Mouse (Mus musculus) hindbrain, postnatal 0 days (tissue): ENCODE results near the gene Plac1. TPM values are rescaled to one million over a fixed set of nuclear protein-coding genes. Genes with fewer than 3 reads are reported as not detected.

ENCODE experiments used
- ATAC-seq: fragments of 200-750 bp; cut with Nextera tagmentation; 2 replicates; pipeline ENCODE4 v1.8.0; 2017; ENCODE audit warnings: mild to moderate bottlenecking, moderate TSS enrichment, moderate library complexity
- DNase-seq: peaks from one replicate; pipeline ENCODE4 v3.0.0-alpha.2; 2015; ENCODE audit warnings: low spot score
- H3K27ac ChIP-seq: fragments of 300-500 bp; sonication (generic); 2 replicates; pipeline ENCODE4 v1.5.1; 2014; ENCODE audit warnings: mild to moderate bottlenecking
- H3K27me3 ChIP-seq: fragments of 300-500 bp; sonication (generic); 2 replicates; pipeline ENCODE4 v1.6.1; 2014; ENCODE audit warnings: low read length, mixed read lengths; ENCODE audit not compliant: insufficient read depth
- H3K36me3 ChIP-seq: fragments of 300-500 bp; sonication (generic); 2 replicates; pipeline ENCODE4 v1.6.1; 2014; ENCODE audit warnings: low read length, mixed read lengths; ENCODE audit not compliant: insufficient read depth
- H3K4me1 ChIP-seq: fragments of 300-500 bp; sonication (generic); 2 replicates; pipeline ENCODE4 v1.6.1; 2014; ENCODE audit warnings: antibody characterized with exemption, low read length, mixed read lengths; ENCODE audit not compliant: insufficient read depth
- H3K4me2 ChIP-seq: fragments of 300-500 bp; sonication (generic); 2 replicates; pipeline ENCODE4 v1.6.1; 2014; ENCODE audit warnings: low read depth, mild to moderate bottlenecking, low read length, moderate library complexity, mixed read lengths
- H3K4me3 ChIP-seq: fragments of 300-500 bp; sonication (generic); 2 replicates; pipeline ENCODE4 v1.5.1; 2014; ENCODE audit warnings: low read length
- H3K9ac ChIP-seq: fragments of 300-500 bp; sonication (generic); replicated peaks from 2 replicates; pipeline ENCODE4 v1.6.1; 2014; ENCODE audit warnings: mild to moderate bottlenecking, low read length, moderate library complexity, mixed read lengths
- H3K9me3 ChIP-seq: fragments of 300-500 bp; sonication (generic); 2 replicates; pipeline ENCODE4 v1.6.1; 2016; ENCODE audit warnings: low read length, mixed read lengths
- CTCF ChIP-seq: IDR thresholded peaks from 2 replicates; pipeline ENCODE4 v1.5.1; 2016; ENCODE audit warnings: antibody characterized with exemption, control low read depth, low read depth
- WGBS: fragments of 180-500 bp; shearing (Covaris S2); extraction: QIAGEN DNeasy Blood & Tissue Kit; methylation state at CpG from one replicate; pipeline ENCODE4 v1.1.7; 2014; 5-methylcytosine and 5-hydroxymethylcytosine counted together
- polyA plus RNA-seq: library from polyadenylated mRNA; unstranded; fragments of >200 nt; fragmentation: Nextera tagmentation; extraction: Ambion mirVana; gene quantifications from 2 replicates; pipeline ENCODE4 v1.2.1, GENCODE M21; 2015
- total RNA-seq: library from RNA; depleted of rRNA; stranded (reverse); fragments of >200 nt; gene quantifications from 2 replicates; pipeline ENCODE4 v1.2.3, GENCODE M21; 2014

Gene Plac1
- total and polyA plus RNA-seq, 2 experiments from 2014 or later: not detected

DNA sequence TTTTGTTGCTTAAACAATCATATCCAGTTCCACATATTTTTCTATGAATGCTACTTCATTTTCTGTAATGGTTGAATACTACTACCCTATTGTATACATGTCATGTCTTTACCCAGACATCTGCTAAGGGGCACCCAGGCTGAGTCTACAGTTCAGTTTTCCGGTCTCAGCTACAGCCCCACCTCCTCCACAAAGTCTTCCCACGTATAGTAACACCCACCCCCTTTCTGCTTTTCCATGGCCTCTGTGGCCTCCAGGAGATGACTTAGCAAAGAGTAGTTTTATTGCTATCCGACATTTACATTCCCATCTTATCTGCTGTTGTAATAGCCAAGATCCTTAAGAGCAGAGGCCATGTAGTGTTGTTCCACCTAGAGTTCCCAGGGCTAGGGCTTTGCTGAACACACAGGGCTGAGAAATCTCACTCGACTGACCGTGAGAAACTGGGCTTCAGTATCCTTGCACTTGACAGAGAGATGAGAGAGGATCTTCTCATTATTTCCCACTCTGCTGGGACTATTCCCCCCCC is 93.5 kb downstream of the Plac1 start:
- H3K4me2 ChIP-seq: no peak overlapping the region
- no peak for ATAC-seq
- H3K4me3 ChIP-seq: no peak overlapping the region
- no peak overlapping the region for H3K9ac ChIP-seq
- no peak overlapping the region for H3K27ac ChIP-seq
- 85% methylated on average over 5 of the region's 5 CpGs for WGBS
- DNase-seq: no peak
- H3K27me3 ChIP-seq: no peaks in the 10 kb centered on the region
- no peaks in the 10 kb centered on the region for H3K4me1 ChIP-seq
- no peak for TF ChIP-seq CTCF
- no peaks in the 10 kb centered on the region for H3K9me3 ChIP-seq
- H3K36me3 ChIP-seq: no peaks in the 10 kb centered on the region

GRCm38 (mm10) chrX:53139641-53140040 is 100.3 kb downstream of the Plac1 start:
- no peak for ATAC-seq
- Histone ChIP-seq H3K9me3 (no peaks in the 10 kb centered on the region), H3K36me3 (no peaks in the 10 kb centered on the region), H3K27me3 (no peaks in the 10 kb centered on the region), H3K4me2 (no peak overlapping the region), H3K4me3 (no peak overlapping the region), H3K4me1 (no peaks in the 10 kb centered on the region), H3K9ac (no peak overlapping the region), H3K27ac (no peak overlapping the region)
- DNase-seq: no peak
- 81% methylated on average over 2 of the region's 2 CpGs for WGBS
- TF ChIP-seq CTCF: no peak

- Histone ChIP-seq H3K4me1 (no peaks in the 10 kb centered on the region), H3K4me3 (no peak overlapping the region), H3K36me3 (no peaks in the 10 kb centered on the region), H3K27ac (no peak overlapping the region), H3K27me3 (no peaks in the 10 kb centered on the region), H3K9ac (no peak overlapping the region), H3K4me2 (no peak overlapping the region), H3K9me3 (no peaks in the 10 kb centered on the region)
- no peak for ATAC-seq
- no peak for TF ChIP-seq CTCF
- DNase-seq: no peak
- WGBS: 60% methylated on average over 2 of the region's 2 CpGs
Observed at GRCm38 (mm10) chrX:53137066-53137465, 102.8 kb downstream of the Plac1 start.

DNA sequence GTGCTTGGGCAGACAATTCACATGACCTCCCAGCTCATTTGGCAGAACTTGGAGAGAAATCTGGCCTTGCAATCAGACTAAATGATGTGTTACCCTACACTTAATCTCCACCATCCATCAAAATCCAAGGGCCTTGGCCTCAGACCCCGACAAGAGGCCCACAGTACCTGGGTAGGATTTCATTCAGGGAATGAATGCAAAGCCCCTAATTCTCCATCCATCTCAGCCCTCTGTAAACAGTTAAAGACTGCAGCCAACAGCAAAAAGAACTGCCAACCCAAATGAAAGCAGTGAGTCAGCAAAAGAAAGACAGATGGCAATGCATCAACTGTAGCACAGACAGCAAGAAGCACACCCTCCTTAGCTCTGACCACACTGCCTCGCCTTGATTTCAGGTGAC is 110.4 kb downstream of the Plac1 start:
- WGBS: 36% methylated on average over 2 of the region's 2 CpGs
- no peak overlapping the region for H3K9ac ChIP-seq
- no peaks in the 10 kb centered on the region; the same call in 1 of the 2 replicates for H3K27me3 ChIP-seq
- no peaks in the 10 kb centered on the region for H3K9me3 ChIP-seq
- TF ChIP-seq CTCF: no peak
- no peak overlapping the region for H3K4me3 ChIP-seq
- DNase-seq: no peak
- no peaks in the 10 kb centered on the region for H3K36me3 ChIP-seq
- H3K4me2 ChIP-seq: no peak overlapping the region
- no peak for ATAC-seq
- no peak overlapping the region for H3K27ac ChIP-seq
- H3K4me1 ChIP-seq: no peaks in the 10 kb centered on the region

- no peaks in the 10 kb centered on the region for H3K9me3 ChIP-seq
- ATAC-seq (no peak), DNase-seq (no peak)
- 81% methylated on average over 6 of the region's 6 CpGs for WGBS
- TF ChIP-seq CTCF: no peak
- no peak overlapping the region for H3K4me2 ChIP-seq
- no peaks in the 10 kb centered on the region; the same call in 1 of the 2 replicates for H3K27me3 ChIP-seq
- H3K4me1 ChIP-seq: no peaks in the 10 kb centered on the region
- H3K9ac ChIP-seq: no peak overlapping the region
- no peak overlapping the region for H3K4me3 ChIP-seq
- H3K27ac ChIP-seq: no peak overlapping the region
- H3K36me3 ChIP-seq: no peaks in the 10 kb centered on the region
Observed at GRCm38 (mm10) chrX:53126492-53127033, 113.3 kb downstream of the Plac1 start.

DNA sequence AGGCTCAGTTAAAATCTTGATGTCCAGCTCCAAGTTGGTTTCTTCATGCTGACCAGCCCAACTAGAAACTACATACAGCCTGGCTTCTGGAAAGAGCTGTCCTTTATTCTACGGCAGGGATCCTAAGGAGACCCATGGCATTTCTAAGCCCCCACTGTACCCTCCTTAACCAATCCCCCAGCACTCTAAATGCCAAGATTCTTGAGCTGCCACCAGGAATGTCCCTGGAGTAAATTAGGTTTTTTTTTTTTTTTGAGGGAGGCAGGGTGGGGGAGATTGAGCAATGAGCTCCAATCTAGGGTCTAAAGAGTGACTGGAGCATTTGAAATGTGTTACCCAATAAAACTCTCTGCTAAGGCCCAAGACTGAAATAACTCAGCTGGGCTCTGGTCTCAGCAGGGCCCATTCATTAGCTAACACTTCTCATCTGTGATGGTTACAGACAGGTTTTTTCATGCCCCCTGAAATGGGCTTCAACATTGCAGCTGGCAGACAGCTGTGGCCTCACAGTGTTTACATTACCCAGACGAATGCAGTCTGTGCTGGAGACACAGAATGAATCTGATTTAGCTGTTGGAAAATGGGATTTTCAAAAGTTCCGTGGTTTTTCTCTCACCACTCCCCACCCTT is 114.0 kb downstream of the Plac1 start:
- H3K27me3 ChIP-seq: no peaks in the 10 kb centered on the region; the same call in 1 of the 2 replicates
- H3K27ac ChIP-seq: no peak overlapping the region
- DNase-seq (peak; percentile 24), ATAC-seq (peak; percentile 49; the same call in 1 of the 2 replicates)
- no peak for TF ChIP-seq CTCF
- H3K4me3 ChIP-seq: no peak overlapping the region
- 46% methylated on average over 3 of the region's 3 CpGs for WGBS
- no peak overlapping the region for H3K4me2 ChIP-seq
- H3K9ac ChIP-seq: no peak overlapping the region
- H3K36me3 ChIP-seq: no peaks in the 10 kb centered on the region
- H3K9me3 ChIP-seq: no peaks in the 10 kb centered on the region
- H3K4me1 ChIP-seq: no peaks in the 10 kb centered on the region

- DNase-seq (no peak), ATAC-seq (no peak)
- H3K4me2 ChIP-seq: no peak overlapping the region
- H3K4me3 ChIP-seq: no peak overlapping the region
- H3K27me3 ChIP-seq: no peaks in the 10 kb centered on the region
- H3K9ac ChIP-seq: no peak overlapping the region
- TF ChIP-seq CTCF: no peak
- H3K36me3 ChIP-seq: no peaks in the 10 kb centered on the region
- H3K27ac ChIP-seq: no peak overlapping the region
- no peaks in the 10 kb centered on the region for H3K9me3 ChIP-seq
- 68% methylated on average over 1 of the region's 1 CpGs for WGBS
- no peaks in the 10 kb centered on the region for H3K4me1 ChIP-seq
Observed at GRCm38 (mm10) chrX:53123562-53123961, 116.3 kb downstream of the Plac1 start.
